Mouse (Mus musculus) small intestine, adult 2 months (tissue): ENCODE results near the gene Dph1.

Source experiments
- CTCF ChIP-seq: fragments of 200-500 bp; IDR thresholded peaks from 2 replicates; pipeline ENCODE4 v1.5.1; 2012; ENCODE audit warnings: low read depth, mild to moderate bottlenecking, control low read depth, inconsistent platforms, low read length, moderate library complexity, mixed read lengths; ENCODE audit not compliant: insufficient replicate concordance, insufficient read length; ENCODE audit errors: extremely low read depth
- POLR2A ChIP-seq: fragments of 200-500 bp; IDR thresholded peaks from 2 replicates; pipeline ENCODE4 v1.6.1; 2012; ENCODE audit warnings: low read depth, mild to moderate bottlenecking, control low read depth, inconsistent platforms, low read length, moderate library complexity

GRCm38 (mm10) chr11:75156416-75156815 lies 34.6 kb downstream of the Dph1 start:
- no peak for TF ChIP-seq POLR2A
- TF ChIP-seq CTCF: no peak
